Mouse (Mus musculus) stomach, postnatal 0 days (tissue): ENCODE data around the gene Cdh11. TPM values are rescaled to one million over a fixed set of nuclear protein-coding genes. Genes with fewer than 3 reads are reported as not detected.
A peak's percentile ranks its signal among the peaks of the same experiment; 100 is the strongest.

Source experiments
- ATAC-seq: fragments of 200-750 bp; cut with Nextera tagmentation; 2 replicates; pipeline ENCODE4 v1.8.0; 2017; ENCODE audit not compliant: low FRiP score, low TSS enrichment
- DNase-seq: peaks from one replicate; pipeline ENCODE4 v3.0.0-alpha.2; 2016; ENCODE audit warnings: low spot score
- H3K27ac ChIP-seq: fragments of 300-500 bp; sonication (generic); replicated peaks from 2 replicates; pipeline ENCODE4 v1.5.1; 2014; ENCODE audit warnings: mild to moderate bottlenecking, control low read depth
- H3K27me3 ChIP-seq: fragments of 300-500 bp; sonication (generic); 2 replicates; pipeline ENCODE4 v1.6.1; 2014; ENCODE audit warnings: low read length; ENCODE audit not compliant: control insufficient read depth, insufficient read depth
- H3K36me3 ChIP-seq: fragments of 300-500 bp; sonication (generic); 2 replicates; pipeline ENCODE4 v1.6.1; 2014; ENCODE audit warnings: low read length, mixed read lengths; ENCODE audit not compliant: control insufficient read depth, insufficient read depth
- H3K4me1 ChIP-seq: fragments of 300-500 bp; sonication (generic); replicated peaks from 2 replicates; pipeline ENCODE4 v1.6.1; 2014; ENCODE audit warnings: antibody characterized with exemption; ENCODE audit not compliant: control insufficient read depth, insufficient read depth
- H3K4me2 ChIP-seq: fragments of 300-500 bp; sonication (generic); replicated peaks from 2 replicates; pipeline ENCODE4 v1.6.1; 2014; ENCODE audit warnings: low read depth, mild to moderate bottlenecking, control low read depth, moderate library complexity
- H3K4me3 ChIP-seq: fragments of 300-500 bp; sonication (generic); 2 replicates; pipeline ENCODE4 v1.5.1; 2014; ENCODE audit warnings: low read depth, low read length, control low read depth
- H3K9ac ChIP-seq: fragments of 300-500 bp; sonication (generic); 2 replicates; pipeline ENCODE4 v1.6.1; 2014; ENCODE audit warnings: mild to moderate bottlenecking, low read length, control low read depth, mixed read lengths
- H3K9me3 ChIP-seq: fragments of 300-500 bp; sonication (generic); 2 replicates; pipeline ENCODE4 v1.6.1; 2016; ENCODE audit warnings: low read length; ENCODE audit not compliant: control insufficient read depth
- CTCF ChIP-seq: IDR thresholded peaks from 2 replicates; pipeline ENCODE4 v1.5.1; 2016; ENCODE audit warnings: antibody characterized with exemption, low read depth, mild to moderate bottlenecking, moderate library complexity
- EP300 ChIP-seq: optimal IDR thresholded peaks from 2 replicates; pipeline ENCODE3; 2016; ENCODE audit warnings: antibody characterized with exemption
- WGBS: fragments of 180-500 bp; shearing (Covaris S2); extraction: QIAGEN DNeasy Blood & Tissue Kit; methylation state at CpG from one replicate; pipeline ENCODE4 v1.1.7; 2014; 5-methylcytosine and 5-hydroxymethylcytosine counted together
- polyA plus RNA-seq: library from polyadenylated mRNA; unstranded; fragments of >200 nt; fragmentation: Nextera tagmentation; extraction: Ambion mirVana; gene quantifications from 2 replicates; pipeline ENCODE4 v1.2.1, GENCODE M21; 2015

Gene Cdh11
- polyA plus RNA-seq, 1 experiment from 2014 or later, result 27.5 TPM

DNA sequence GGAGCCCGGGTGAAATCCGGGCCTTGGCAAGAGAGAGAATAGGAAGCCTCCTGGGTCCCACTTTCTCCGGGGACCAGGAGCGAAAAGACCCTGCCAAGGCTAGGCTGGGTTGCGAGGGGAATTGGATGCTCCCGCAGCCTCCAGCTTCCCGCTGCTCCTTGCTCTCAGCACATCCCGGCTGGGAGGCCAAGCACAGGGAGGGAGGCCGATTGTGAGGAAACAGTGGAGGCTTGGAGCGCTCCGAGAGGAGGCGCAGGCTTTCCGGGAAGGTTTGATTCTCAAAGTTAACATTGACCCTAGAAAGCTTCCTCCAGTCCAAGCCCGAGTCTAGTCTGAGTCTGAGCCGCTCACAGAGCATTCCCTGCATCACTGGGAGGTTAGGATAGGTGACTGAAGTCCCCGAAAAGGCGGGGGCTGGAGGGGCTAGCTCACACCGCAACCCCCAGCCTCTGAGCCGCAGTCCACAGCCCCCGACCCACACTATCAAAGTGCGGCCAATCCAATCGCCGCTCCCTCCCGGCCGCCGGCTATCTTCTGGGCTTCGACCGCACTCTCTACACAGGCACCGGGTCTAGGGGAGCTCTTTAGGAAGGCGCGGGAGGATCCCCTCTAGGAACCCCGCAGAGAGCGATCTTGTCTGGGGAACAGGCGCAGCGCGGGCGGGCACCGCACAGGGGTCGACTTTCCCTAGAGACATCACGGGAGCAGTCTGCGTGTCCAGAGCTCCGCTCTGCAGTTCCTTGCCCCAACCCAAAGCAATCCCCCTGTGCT is 1.4 kb downstream of the Cdh11 start:
- Histone ChIP-seq H3K4me3 (peak overlapping the region; percentile 69), H3K4me1 (no peaks in the 10 kb centered on the region), H3K36me3 (no peaks in the 10 kb centered on the region), H3K4me2 (peak overlapping the region; percentile 53), H3K27me3 (no peaks in the 10 kb centered on the region), H3K9me3 (no peaks in the 10 kb centered on the region), H3K9ac (peak overlapping the region; percentile 79), H3K27ac (peak overlapping the region; percentile 90)
- ATAC-seq (peak; percentile 22; the same call in 1 of the 2 replicates), DNase-seq (peak; percentile 26)
- TF ChIP-seq EP300 (no peak), CTCF (peak; percentile 36; the same call in 1 of the 2 replicates)
- WGBS, result 0% methylated on average over 35 of the region's 42 CpGs

DNA sequence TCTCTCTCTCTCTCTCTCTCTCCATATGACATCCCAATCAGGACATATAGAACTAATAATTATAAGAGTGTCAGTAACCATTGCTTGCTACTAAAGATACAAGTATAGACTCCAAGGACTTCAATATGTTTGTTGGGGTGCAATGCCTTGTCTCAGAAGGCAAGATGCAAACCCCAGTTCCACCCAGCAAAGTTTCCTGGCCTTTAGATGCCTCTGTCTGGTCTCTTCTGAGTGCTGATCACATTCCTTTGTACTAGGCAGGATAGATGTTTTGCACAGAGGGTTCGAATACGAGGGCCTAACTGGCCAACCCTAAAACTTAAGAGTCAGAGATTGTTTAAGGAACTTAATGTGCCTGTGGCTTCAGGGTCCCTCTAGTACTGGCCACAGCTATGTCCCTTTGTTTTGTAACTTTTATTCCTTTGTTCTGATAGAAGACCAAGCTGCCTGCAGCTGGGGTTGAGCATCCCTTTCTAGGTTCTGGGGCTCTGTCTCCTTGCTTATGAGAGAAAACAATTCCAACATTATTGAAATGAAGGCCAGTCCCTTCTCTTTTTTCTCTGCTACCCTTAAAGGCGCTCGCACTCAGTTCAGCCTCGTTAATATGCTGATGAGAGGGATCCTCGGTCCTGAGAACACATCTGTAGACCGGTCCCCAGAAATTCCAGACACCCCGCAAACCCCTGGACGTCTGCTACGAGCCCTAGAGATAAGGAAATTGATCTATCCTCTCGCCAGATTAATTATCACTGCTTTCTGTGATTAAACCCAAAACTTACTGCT is 2.5 kb downstream of the Cdh11 start:
- Histone ChIP-seq H3K27me3 (no peaks in the 10 kb centered on the region), H3K4me1 (no peaks in the 10 kb centered on the region), H3K4me2 (peak overlapping the region; percentile 53), H3K9ac (peak overlapping the region; percentile 79), H3K27ac (peak overlapping the region; percentile 90), H3K9me3 (no peaks in the 10 kb centered on the region), H3K4me3 (peak overlapping the region; percentile 69), H3K36me3 (no peaks in the 10 kb centered on the region)
- WGBS, result 19% methylated on average over 11 of the region's 11 CpGs
- no peak for TF ChIP-seq CTCF
- no peak for TF ChIP-seq EP300
- DNase-seq, result no peak
- no peak for ATAC-seq

DNA sequence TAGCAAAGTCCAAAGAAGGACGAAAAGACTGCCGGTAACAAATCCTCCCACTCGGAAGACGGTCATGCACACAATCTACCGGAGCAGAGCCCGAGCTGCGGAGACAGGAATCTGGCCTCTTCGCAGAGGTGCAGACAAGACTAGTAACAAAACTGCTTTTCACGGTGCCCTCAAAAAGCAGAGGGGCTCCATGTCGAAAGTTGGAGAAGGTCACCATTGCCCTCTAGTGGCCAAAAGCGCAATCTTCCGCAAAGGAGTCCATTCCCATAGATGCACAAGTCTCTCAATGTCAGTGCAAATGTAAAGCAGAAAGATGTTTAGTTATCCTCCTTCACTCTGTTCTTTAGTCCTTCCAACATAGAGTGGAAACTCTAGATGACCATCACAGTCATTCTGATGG is 4.5 kb downstream of the Cdh11 start:
- Histone ChIP-seq H3K9me3 (no peaks in the 10 kb centered on the region), H3K4me1 (no peaks in the 10 kb centered on the region), H3K36me3 (no peaks in the 10 kb centered on the region), H3K9ac (no peak overlapping the region), H3K4me3 (peak overlapping the region; percentile 32), H3K4me2 (peak overlapping the region; percentile 54), H3K27me3 (no peaks in the 10 kb centered on the region), H3K27ac (no peak overlapping the region)
- under 1% methylated on average over 12 of the region's 12 CpGs for WGBS
- TF ChIP-seq EP300, result no peak
- peak; percentile 97 for TF ChIP-seq CTCF
- ATAC-seq (no peak), DNase-seq (peak; percentile 70)

DNA sequence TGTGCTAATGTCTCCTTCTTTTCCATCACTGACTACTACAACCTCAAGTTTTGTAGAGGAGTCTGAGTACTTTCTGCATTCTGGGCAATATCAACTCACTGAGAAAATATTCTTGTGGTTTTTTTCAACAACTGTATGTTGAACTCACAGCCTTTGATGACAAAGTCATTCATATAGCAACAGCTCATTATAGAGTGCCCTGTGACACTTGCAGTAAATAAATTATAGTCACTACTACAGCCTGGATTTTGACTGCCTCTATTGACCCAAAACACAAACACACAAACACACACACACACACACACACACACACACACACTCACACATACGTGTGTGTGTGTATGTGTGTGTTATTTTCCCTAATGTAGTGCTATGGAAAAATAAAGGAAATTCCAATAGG is 10.8 kb downstream of the Cdh11 start:
- WGBS, result 86% methylated on average over 1 of the region's 1 CpGs
- Histone ChIP-seq H3K9me3 (no peaks in the 10 kb centered on the region), H3K9ac (no peak overlapping the region), H3K27ac (no peak overlapping the region), H3K4me3 (no peak overlapping the region), H3K27me3 (no peaks in the 10 kb centered on the region), H3K4me2 (no peak overlapping the region), H3K4me1 (no peaks in the 10 kb centered on the region), H3K36me3 (no peaks in the 10 kb centered on the region)
- TF ChIP-seq CTCF (no peak), EP300 (no peak)
- ATAC-seq, result no peak
- DNase-seq, result no peak

DNA sequence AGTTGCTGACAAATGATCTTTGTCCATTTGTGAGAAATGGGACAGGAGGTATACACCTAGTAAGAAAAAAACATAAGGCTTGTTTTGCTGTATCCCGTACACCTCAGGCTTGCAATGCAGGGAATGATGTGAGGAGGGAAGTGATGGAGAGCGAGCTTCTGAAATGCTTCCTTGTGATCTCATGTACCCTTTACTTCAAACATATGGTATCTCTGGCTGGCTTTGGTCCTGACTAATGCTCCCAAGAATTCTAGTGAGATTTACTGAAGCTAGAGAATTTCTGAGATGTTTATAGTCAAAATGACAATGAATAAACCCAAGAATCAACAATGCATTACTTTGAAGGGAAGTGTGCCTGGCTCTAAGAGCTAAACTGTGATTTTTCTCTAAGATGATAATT is 14.0 kb downstream of the Cdh11 start:
- no peak overlapping the region for H3K4me2 ChIP-seq
- H3K4me3 ChIP-seq, result no peak overlapping the region
- no peaks in the 10 kb centered on the region for H3K36me3 ChIP-seq
- no peak; the same call in 1 of the 2 replicates for ATAC-seq
- H3K27me3 ChIP-seq, result no peaks in the 10 kb centered on the region
- no peaks in the 10 kb centered on the region for H3K4me1 ChIP-seq
- H3K9ac ChIP-seq, result no peak overlapping the region
- H3K9me3 ChIP-seq, result no peaks in the 10 kb centered on the region
- TF ChIP-seq CTCF (no peak), EP300 (no peak)
- H3K27ac ChIP-seq, result no peak overlapping the region
- no peak for DNase-seq
- 65% methylated on average over 2 of the region's 2 CpGs for WGBS

DNA sequence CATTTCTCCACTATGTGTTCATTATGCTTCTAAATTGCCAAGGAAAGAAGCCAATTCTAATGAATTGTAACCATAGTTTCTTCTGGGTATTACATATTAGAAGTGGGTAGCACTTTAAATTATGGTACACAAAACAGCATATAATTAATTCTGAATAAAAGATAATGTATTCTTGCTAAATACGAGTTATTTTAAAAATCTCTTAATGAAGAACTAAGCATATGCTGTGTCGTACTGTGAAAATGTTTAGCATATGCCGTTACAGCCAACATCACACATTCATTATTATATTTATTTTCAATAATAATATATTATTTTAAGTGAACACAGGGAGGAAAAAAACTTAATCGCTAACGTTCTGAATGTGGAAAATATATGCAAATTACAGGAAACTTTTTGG is 31.6 kb downstream of the Cdh11 start:
- no peak overlapping the region for H3K4me2 ChIP-seq
- no peaks in the 10 kb centered on the region for H3K27me3 ChIP-seq
- WGBS, result 83% methylated on average over 5 of the region's 5 CpGs
- no peak for DNase-seq
- TF ChIP-seq EP300 (no peak), CTCF (no peak)
- H3K4me1 ChIP-seq, result no peaks in the 10 kb centered on the region
- H3K4me3 ChIP-seq, result no peak overlapping the region
- no peak for ATAC-seq
- no peaks in the 10 kb centered on the region for H3K9me3 ChIP-seq
- no peak overlapping the region for H3K27ac ChIP-seq
- H3K36me3 ChIP-seq, result no peaks in the 10 kb centered on the region
- no peak overlapping the region for H3K9ac ChIP-seq
